Mouse (Mus musculus): ENCODE measurements around the gene AI481877.

DNA sequence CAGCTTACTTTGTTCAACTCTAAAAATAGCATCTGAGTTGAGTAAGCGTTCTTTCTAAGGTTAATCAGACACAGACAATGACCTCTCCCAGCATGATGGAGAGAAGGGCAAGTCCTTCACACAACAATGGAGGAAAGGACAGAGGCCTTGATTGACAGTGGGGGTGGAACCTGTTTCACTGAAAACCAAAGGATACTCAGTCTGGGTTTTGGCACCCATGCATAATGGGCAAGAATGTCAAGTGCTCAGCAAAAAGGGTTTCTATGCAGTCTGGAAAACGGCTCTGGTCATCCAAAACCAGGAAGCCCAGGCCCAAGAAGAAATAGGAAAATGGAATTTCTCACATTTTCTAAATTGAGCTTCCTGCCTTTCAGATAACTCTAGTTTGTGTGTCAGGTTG, 33.8 kb upstream of the AI481877 start:
- no peak for TF ChIP-seq EP300 (IDR thresholded peaks at IDR 0.05)
- TF ChIP-seq CTCF (IDR thresholded peaks at IDR 0.05), result no peak

Data from lung, postnatal 0 days (tissue).